Mouse (Mus musculus) adrenal gland, adult 2 months (tissue): ENCODE results near the gene Cpa4. TPM values are rescaled to one million over a fixed set of nuclear protein-coding genes. Genes with fewer than 3 reads are reported as not detected.
A peak's percentile ranks its signal among the peaks of the same experiment; 100 is the strongest.

ENCODE experiments used
- DNase-seq: peaks from one replicate; pipeline ENCODE4 v3.0.0; 2021
- long read RNA-seq: library from polyadenylated mRNA; stranded (forward); transcript quantifications from one replicate; pipeline ENCODE4 v2.0.0, GENCODE M21; 2021
- polyA plus RNA-seq: library from polyadenylated mRNA; depleted of rRNA; stranded (reverse); fragments of >200 nt; gene quantifications from 2 replicates; pipeline ENCODE4 v1.2.3, GENCODE M21; 2012; rRNA removed
- total RNA-seq, 2 experiments: library from RNA; stranded (reverse); gene quantifications; 2 replicates each; pipeline ENCODE4 v1.2.3; 2021

Cpa4 gene
- total RNA-seq (1 to 10 TPM; 1.6 to 2.1 TPM), polyA plus RNA-seq (0.94 and 1.1 TPM in 2 replicates)
- long read RNA-seq, partial matches to known transcripts, result 1 of 2 reads
- long read RNA-seq, other reads (novel, unspliced or antisense), result 1 of 2 reads

DNA sequence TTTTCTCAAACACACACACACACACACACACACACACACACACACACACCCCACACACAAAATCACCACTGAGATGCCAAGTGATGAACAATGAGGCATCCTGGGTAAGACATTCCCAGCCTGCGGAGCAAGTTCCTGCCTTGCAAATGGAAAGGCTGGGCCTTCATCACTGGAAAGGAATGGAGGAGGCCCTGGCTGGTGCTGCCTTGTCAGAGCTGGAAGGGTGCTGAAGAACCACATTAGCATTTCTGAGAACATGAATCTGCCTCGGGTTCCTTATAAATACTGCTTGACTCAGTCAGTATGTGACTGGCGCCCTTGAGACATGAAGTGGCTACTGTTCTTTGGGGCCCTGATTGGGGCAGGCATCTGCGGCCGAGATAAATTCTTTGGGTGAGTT is at the start of gene Cpa4:
Gene Cpa4, plus strand, starts transcription at position 301 of the 400 bp plus-strand sequence.
- no peak for DNase-seq

DNA sequence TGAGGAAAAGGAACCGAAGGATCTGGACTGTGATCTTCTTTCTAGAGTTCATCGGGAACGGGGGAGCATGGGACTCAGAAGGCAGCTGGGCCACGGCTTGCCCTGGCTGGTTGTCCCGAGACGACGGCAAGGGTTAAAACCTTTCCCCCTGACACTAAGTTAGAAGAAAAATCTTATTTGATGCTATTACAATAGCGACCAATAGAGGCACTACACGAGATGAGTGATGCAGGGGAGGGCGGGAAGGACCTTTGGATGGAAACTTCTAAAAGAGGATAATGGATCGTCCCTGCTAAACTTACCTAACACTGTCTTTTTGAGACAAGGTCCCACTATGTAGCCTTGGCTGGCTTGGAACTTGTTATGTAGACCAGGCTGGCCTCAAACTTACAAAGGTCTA is 47.8 kb upstream of the Cpa4 start:
- no peak for DNase-seq

DNA sequence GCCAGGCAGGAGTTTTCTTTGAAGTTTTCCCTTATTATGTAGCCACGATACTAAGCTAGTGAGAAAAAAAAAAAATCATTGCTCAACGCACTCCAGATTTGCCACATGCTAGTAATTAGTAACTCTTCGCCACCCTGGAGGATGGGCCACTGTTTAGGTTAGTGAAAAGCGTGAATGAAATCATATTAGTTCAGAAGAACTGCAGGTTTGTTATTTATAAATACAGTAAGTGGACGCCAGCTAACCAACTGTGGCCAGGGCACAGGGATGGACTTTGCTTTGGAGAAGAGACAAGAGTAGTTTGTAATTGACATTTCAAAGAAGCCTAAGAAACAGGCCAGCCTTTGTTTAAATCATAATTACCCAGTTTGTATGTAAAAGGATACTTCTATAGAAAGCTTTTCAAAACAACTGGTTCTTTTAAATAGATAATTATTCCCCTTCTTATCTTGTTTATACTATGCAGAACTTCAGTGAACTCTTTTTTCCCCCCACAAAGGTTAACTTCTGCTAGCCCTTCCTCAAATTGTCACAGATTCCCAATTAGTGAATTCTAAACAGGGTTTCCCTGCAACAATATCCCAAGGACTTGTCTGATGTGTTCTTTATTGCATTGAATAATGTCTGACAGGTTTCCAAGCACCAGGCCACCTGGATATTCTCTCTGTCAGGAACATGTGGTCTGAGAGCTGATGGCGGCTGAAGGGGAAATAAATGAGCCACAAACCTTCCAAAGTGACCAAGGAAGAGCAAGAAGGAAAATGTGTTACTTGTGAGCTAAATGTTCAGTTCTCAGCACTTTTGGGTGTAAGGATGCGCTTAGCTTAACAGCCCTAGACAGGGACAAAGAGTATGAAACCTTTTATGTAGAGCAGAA is 42.5 kb upstream of the Cpa4 start:
- no peak for DNase-seq

DNA sequence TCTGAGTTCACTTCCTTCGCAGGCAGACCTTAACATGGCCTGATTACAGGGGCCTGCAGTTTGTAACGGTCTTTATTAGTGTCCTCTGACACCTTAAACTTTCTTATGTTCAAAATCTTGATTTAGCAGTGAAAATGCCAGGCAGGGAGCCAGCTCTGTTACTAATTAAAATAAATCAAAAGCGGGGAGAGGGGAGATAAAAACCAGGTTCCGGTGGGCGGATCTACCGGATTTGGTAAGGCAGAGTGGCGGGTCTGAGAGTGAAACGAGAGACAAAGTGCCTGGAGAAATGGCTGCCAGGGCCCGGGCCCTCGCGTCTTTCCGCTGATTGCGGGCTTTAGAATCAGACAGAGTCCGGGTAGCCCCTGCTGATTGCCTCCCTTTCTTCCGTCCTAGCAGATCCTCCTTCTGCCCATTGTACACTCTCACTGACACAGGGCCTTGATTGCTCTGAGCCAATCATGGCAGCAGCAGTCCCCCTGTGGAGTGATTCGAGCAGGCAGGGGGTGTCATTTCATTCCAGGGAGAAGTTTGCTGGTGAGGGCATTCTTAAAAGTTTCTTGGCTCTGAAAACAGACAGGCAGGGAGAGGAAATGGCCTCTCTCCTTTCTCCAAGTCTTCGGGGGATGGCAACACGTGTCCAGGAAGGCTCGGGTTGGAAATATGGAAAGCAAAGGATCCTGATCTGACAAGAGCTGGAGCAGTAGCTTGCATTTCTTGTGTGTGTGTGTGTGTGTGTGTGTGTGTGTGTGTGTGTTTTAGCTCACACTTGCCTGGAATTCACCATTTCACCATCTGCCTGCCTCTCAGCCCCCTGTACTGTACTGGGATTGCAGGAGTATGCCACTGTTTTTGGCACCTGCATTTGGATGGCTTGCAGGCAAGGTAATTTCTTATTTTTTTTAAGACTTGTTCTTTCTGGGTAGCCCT is 41.3 kb upstream of the Cpa4 start:
- DNase-seq, result no peak

DNA sequence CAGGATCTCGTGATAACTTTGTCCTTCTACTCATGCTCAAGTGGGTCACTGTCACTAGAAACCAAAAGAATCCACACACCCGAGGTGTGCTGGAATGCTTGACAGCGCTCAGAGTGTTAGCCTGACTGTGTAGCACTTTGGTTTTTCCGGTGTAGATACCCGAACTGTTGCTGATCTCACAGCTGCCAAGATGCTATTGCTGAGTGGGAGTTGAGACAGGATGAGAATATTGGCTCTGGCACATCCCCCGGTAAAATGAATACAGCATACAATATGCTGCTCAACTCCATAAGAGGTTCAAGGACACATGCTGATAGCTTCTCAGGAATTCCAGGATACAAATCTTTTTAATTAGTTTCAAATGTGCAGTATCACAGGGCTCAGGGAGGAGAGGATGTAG is 39.4 kb upstream of the Cpa4 start:
- DNase-seq, result no peak

DNA sequence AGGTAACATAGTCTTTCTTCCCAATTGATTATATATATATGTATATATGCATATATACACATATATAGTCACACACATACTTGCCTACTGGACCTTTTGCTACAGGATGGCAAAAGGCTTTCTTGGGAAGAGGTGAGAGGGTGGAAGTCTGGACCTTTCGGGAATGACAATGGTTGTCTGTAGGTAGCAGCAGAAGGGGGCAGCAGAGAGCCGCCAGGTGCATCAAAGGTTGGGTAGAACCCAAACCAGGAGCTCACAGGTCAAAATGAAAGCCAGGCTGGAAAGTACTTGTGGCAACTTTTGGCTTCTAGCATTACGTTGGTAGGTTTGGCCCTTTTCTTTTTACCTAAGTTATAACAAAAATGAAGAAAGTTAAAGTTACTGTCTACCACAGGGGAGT is 32.8 kb upstream of the Cpa4 start:
- DNase-seq, result peak; percentile 69

DNA sequence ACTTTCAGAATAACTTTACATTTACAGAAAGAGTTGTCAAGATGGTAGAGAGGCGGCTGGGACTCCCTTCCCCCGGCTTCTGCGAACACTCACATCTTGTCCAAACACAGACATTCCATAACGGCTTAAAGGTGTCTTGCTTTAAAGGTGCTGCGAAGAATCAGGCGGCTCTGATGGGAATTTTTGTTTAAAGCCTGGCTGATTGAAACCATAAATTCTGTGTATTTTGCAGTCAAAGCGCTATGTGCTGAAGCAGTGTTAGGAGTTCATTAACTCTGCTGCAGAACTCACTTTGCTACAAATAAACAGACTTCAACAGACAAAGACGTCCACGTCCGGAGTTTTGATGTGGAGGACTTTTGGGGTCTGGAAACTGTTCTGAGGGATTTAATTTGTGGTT is 29.9 kb upstream of the Cpa4 start:
- no peak for DNase-seq

DNA sequence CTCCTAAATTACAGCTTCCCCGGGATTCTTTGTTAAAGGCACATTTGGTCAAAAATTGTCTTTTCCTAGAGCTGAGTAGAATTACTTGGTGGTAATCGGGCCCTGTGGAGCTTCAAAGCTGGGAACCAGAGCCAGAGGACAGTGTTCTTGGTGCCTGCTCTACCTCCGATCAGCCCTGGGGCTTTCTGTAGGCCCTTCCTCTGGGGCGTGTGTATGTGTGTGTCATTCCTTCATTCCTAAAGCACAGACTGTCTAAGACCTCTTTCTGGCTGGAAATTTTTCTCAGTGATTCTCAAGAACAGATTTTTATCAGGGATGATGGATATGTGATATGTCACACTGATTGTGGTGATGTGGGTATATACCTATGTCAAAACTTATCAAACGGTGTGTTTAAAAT is 29.4 kb upstream of the Cpa4 start:
- DNase-seq, result no peak

DNA sequence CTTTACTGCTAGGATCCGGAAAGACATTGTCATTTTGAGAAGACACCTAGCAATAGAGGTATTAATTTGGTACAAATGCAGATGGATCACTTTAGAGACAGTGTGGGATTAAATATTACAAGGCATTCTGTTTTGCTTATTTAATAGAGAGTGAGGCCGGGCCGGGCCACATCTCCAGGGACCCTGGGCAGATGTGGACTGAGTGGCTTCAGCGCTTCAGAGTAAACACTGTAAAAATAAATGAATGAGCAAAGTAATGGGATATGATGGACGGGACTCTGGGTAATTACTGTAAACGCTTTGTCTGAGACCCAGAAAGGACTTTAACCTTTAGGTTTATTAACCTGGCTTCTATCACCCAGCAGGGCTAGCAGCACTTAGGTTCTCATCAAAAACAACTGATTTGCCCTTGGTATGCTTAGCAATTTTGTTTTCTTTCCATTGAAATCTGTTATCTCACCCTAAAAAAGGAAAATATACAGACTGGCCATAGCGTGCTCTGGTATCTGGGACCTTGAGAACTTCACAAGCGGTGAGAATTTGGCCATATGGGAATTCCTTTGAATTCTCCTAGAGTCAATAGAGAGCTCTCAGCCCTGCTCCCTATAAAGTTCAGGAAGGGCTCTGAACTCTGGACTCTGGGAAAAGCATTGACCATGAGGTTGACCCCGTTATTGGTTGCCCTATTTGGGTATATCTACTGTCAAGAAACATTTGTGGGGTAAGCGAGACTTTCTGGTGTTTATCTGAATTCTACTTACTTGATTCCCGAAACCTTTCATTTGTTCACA is 27.0 kb upstream of the Cpa4 start, which contains the start of gene Cpa2:
Gene Cpa2, plus strand, starts transcription at position 574 of the 791 bp plus-strand sequence.
- DNase-seq, result no peak

DNA sequence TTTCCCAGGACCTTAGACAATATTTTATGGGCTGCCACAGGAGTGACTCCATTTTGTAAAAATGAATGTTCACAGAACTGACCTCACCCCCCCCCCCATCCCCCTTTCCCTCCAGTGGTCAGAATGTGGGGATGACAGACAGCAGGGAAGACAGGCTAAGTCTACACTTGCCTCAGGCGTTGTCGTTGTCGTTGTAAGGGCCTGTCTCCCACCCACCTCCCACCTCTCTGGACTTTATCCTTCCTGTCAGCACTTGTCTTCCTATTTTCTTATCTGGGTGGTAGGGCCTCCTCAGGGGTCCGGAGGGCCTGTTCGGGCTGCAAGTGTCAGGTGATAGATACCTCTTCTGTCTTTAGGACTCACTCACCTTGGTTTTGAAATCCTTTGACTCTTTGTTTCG is 25.9 kb upstream of the Cpa4 start:
- DNase-seq, result no peak

DNA sequence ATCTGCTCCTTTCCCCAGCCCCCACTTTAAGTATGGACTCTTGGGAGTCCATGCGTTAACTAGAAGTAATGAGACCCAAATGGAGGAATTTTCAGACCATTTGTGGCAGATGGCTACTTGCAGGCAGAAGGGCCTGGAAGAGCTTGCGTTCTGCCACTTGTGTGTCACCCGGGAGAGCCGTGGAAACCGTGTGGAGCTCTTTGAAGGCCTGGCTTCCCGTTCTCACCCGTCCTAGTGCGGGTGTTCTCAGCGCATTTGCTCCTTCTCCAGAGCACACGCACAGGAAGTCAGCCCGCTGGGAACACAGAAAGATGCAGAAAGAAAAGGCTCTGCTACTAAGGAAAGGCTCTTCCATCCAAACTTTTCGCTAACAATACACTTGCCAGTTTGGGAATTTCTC is 25.1 kb upstream of the Cpa4 start:
- no peak for DNase-seq

DNA sequence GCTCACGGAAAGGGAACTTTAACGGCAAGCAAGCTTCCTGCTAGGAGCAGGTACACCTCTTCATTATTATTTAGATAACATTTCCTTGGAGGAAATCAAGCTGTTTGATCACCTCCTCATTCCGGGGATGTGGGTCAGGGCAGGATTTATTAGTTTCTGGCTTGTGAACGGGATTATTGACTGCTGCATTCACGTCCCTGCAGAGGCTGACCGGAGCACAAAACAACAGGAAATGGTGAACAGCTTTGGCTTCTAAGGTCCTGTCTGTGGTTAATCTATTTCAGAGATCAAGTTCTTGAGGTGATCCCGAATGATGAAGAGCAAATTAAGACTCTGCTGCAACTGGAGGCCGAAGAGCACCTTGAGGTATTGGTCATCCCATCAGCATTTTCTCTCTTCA is 24.3 kb upstream of the Cpa4 start:
- DNase-seq, result no peak

DNA sequence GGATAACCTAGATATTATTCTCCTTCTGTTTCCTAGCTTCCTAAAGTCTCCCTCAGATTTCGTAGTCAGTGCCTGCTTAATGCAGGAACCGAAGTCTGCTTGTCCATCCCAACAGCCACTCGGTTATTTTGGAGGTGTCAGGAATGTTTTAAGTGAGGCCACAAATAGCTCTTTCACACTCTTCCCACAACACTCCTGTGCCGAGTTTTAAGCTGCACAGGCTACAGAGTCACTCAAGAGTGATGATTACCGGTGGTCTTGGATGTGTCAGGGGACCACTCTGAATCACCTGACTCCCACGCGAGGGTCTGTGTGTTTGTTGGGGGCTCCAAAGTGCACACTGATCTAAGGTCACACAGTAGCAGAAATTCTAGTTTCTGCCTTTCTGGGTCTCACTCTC is 22.5 kb upstream of the Cpa4 start:
- no peak for DNase-seq

DNA sequence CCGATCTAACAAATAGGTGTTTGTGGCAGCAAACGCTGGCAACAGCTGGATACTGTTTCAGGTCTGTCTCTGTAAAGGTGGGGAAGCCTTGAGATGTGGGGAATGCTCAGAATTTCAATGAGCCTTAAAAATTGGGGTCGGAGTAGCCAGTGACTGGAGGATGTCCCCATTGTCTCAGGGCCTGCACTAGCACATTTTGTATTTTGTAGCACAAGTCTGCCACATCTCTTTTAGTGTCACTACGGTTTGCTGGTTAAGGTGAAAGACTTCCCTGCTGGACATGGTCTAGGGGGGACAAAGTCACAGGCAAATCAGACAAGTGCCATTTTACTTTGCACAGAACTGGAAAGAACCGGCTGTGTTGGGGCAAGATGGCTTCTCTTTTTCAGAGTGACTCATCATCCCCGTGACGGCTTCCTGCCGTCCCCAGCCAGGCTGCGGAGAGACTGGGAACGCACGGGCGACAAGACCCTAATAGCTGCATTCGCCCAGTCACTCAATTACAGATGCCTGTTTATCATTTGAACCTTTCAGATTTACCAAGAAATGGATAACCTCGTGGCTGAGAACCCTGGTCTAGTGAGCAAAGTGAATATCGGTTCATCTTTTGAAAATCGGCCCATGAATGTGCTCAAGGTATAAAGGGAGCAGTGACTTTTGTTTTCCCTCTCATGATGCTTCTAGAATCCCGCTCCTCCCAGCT is 21.4 kb upstream of the Cpa4 start:
- peak; percentile 56 for DNase-seq

DNA sequence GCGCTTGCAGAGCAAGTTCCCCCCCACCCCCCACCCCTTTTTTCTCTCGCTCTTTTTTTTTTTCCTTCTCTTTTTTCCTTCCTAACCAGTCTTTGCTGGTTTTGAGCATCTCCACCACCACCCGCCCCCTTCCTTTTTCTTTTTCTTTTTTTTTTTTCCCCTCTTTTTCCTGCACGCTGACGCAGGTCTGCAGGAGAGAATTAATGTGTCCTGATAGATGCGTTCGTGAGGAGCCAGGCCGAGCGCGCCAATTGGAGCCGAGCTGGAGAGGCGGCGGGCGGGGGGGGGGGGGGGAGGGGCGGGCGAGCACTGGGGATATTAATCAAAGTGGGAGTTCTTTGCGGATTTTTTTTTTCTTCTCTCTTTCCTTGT is 20.9 kb upstream of the Cpa4 start:
- peak; percentile 51 for DNase-seq

DNA sequence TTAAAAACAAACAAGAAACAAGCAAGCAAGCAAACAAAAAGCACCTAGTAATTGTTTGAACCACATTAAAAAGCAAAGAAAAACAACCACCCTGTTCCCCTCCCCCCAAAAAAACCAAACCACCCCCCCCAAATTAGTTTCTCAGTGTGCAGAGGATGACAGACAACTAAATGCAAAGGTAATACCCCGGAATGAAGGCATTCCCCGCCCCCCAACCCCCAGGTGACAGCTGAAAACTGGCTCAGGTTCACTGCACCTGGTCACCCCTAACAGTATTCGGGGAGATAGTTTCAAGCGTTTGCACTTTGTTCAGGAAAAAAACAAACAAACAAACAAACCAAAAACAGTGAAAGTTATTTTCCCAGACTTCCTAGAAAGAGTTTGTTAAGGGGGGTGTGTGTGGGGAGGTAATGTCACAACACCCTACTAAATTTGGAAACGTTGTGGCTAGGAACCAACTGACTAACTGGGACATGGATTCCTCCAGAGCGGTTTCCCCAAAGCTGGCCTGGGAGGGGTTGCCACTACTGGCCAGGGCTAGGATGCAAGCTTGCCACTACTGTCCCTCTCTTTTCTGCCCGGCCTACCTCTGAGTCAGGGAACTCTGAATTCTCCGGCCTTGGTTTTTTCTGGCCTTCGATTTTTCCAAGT is 20.4 kb upstream of the Cpa4 start:
- DNase-seq, result peak; percentile 77

DNA sequence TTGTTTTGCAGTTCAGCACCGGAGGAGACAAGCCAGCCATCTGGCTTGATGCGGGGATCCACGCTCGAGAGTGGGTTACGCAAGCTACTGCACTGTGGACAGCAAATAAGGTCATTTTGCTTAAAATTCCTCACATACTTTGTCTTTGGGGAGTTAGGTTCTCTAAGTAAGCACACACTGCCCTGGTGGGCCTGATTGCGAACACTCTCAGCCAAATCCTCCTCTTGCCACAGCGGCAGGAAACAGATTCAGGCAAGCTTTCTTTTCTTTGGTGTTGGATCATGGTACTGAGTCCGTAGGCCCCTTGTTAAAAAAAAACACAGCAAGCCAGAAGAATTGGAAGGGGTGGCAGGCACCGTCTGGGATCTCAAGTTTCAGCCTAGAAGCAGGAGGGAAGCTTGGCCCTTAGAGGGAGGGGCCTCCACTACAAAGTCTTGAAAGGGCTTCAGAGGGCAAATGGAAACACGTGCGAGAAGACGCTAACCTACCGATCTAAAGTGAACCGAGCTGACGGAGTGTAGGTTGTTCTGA is 18.9 kb upstream of the Cpa4 start:
- DNase-seq, result no peak

DNA sequence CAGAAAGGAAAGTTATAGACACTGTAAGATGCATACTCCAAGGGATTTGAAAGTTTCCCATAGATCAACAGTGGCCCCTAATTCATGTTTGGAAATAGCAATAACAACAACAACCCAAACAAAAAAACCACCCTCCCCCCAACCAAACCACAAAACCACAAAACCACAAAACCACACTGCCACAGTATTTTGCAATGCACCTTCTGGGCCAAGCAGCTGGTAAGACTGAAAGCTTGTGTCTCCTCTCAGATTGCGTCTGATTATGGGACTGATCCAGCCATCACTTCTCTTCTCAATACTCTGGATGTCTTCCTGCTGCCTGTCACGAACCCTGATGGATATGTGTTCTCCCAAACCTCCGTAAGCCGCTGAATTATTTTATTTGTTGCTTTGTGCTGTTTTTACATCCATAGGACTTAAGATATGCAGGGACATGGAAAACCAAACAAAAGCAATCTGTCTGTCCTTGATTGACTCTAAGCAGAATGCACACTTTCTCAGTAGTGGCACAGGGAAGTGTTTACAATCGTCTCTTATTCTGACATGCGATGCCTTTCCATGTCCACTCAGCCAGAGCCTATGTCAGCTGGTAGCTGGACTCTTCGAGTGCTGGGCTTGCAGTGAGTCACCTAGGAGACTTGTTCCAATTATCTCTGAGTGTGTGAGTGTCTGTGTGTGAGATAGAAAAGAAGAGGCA is 17.5 kb upstream of the Cpa4 start:
- DNase-seq, result no peak

DNA sequence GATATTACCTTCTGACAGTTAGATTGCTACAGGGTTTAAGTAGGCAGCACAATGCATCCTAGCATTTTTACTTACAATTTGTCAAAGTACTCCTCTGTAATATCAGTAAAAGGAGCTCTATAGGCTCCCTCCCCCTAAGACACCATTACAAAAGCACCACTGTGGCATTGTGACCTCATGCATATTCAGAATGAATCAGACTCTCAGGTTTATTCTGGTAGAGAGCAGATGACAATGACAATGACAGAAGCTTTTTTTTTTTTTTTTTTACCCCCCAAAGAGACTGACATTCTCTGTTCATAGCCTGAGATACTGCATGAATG is 17.0 kb upstream of the Cpa4 start:
- DNase-seq, result no peak
